Mouse (Mus musculus): ENCODE data around the gene A4gnt. TPM values are rescaled to one million over a fixed set of nuclear protein-coding genes. Genes with fewer than 3 reads are reported as not detected.
"Not testable (repeated sequence)": the region's sequence is repeated elsewhere in the genome, so short reads cannot be mapped to it uniquely, and the experiment has no call there.

Gene A4gnt
- not detected for total RNA-seq (2021)
- long read RNA-seq, experiment 1, result 0 reads
- long read RNA-seq, experiment 2, result 0 reads

DNA sequence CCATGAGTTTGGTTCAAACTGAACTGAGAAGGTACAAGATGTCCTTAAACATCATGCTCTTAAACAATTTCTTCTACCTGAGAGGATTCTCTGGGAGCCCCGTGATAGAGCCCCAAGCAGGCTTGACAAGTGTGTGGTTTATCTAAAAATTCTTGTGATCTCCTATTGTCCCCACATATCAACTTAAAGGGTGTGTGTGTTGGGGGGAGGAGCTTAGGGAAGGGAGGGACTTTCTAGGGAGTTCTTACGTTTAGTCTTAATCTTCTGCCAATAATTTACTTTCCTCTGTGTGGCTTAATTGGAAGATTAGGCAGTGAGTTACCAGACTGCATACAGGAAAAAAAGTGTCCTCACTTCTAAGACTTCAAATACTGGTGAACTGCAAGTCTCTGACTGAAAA lies at the start of gene A4gnt:
Gene A4gnt, plus strand, starts transcription at position 301 of the 400 bp plus-strand sequence.
- no peak for DNase-seq (ENCODE audit: low spot score in 2 of 2)

DNA sequence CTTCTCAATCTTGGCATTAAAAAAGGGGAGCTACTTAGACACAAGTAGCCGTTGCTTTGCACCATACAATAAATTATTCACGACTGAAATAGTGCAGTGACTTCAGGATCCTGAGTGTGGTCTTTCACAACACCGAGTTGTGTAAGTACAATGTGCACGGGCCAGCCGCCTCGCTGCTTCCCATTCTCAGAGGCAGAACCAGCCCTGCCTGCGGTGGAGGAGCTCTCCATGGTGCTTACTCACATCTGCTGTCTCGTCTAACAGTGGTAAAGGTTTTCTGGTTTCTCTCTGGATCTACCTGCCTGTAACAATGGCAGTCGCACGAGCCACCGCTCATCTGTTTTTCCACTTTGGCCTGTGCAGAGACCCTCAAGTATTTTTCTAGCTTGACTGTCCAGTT lies 48.6 kb upstream of the A4gnt start:
- DNase-seq (ENCODE audit: low spot score in 2 of 2), result no peak

DNA sequence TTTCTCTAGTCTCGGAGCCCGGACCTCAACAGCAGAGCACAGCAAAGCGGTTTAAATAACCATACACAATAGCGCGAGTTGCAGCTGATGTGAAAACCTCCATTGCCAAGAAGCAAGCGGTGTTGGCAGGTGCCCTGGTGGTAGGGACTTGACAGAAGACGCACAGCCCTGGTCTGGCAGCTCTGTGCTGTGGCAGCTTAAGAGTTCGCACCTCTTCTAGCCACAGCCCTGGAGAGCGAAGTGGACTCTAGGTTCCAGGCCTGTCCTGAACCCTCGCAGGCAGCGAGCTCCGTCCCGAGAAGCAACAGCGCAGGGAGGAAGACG lies 44.3 kb upstream of the A4gnt start:
- peak in 1 of 2 experiments; percentile 14 for DNase-seq (ENCODE audit: low spot score in 2 of 2)

DNA sequence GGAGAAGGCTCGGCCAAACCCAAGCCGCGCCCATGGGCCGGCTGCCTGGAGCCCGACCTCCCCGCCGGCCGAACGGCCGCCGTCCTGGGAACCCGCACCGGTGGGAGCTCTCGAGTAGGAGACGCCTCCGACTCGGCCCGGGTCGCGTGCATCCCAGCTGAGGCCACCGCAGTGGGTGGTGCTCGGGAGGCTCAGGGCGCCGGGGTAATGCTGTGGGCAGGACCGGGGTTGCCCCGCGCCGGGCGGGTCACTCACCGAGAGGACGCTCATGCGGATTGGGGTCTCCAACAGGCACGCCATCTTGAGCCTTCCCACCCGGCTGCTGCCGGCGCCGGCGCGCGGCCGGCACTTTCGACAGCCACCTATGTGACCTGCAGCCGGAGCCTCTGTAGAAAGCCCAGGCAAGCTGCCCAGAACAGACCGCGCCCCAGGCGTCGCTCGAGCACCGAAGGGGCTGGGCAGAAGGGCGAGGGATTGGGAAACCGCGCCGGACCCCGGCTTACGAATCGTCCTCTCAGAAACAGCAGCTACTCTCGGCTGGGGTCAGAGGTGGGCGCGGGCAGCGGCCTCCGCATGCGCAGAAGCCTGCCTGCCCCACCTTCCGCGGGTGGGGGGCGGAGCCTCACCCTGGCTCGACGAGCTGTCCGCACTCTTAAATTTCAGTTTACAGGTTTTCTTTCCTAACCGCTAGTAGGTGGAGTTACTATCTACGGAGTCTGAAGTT lies 43.8 kb upstream of the A4gnt start, which contains the start of gene Armc8:
Gene Armc8, minus strand, starts transcription at position 553 of the 724 bp plus-strand sequence.
- DNase-seq (ENCODE audit: low spot score in 2 of 2), result peak; percentile 92 to 96

DNA sequence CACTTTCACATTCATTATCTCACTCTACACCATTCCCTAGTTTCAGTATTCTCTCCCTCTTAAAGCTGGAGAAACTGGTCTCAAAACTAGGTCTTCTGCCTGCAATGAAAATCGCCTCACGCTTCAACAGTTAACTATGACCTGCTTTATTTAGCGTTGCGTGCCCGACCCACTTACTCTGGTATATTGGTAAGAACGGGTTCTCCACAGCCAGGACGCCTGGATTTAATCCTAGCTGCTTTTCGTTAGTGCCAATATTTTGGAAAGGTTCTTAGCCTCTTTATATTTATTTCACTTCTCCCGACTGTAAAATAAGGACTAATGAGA lies 43.3 kb upstream of the A4gnt start:
- DNase-seq (ENCODE audit: low spot score in 2 of 2), result no peak

DNA sequence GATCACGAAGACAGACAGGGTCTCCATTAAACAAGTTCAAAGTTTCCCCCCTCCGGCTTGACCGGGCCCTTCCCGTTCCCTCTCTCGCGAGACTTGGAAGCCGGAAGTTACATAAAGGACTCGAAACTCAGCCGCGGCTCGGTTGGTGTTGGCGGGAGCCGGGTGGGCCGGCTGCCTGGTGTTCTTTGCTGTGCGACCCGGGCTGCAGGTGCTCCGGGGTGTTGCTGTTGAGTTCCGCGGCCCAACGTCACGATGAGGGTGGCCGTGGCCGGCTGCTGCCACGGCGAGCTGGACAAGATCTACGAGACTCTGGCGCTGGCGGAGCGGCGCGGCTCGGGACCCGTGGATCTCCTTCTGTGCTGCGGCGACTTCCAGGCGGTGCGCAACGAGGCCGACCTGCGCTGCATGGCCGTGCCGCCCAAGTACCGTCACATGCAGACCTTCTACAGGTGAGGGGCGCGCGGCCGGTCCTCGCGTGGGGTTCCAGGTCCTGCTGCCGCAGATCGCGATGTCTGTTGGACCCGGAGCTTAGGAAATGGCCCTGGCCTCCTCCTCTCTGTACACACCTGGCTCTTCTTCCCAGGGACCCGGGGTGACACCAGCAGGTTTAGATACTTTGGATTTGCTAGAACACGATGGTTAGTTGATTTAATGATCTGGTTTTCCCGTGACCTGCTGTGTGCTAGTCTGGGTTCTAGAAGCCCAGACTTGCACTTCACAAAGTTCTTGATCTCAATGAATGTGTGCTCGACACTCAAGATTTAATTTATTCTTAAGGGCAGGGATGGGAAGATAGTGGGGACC lies 36.4 kb upstream of the A4gnt start, which contains the start of gene Dbr1:
Gene Dbr1, plus strand, starts transcription at position 123 of the 804 bp plus-strand sequence.
- DNase-seq (ENCODE audit: low spot score in 2 of 2), result peak; percentile 88 to 94

DNA sequence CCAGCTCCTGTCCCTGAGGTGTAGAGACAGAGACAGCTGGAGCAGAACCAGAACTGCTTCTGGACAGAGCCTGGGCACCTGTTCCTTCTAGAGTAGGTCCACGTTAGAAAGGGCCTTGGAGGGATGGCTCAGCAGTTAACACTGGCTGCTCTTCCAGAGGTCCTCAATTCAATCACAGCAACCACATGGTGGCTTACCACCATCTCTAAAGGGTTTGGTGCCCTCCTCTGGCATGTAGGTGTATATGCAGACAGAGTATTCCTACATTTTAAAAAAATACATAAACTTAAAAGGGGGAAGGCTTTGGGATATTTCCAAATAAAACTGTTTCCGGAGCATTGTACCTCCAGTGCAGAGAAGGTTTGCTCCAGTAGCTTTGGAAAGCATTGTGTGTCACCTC lies 31.6 kb upstream of the A4gnt start:
- DNase-seq (ENCODE audit: low spot score in 2 of 2), result peak in 1 of 2 experiments; percentile 42

DNA sequence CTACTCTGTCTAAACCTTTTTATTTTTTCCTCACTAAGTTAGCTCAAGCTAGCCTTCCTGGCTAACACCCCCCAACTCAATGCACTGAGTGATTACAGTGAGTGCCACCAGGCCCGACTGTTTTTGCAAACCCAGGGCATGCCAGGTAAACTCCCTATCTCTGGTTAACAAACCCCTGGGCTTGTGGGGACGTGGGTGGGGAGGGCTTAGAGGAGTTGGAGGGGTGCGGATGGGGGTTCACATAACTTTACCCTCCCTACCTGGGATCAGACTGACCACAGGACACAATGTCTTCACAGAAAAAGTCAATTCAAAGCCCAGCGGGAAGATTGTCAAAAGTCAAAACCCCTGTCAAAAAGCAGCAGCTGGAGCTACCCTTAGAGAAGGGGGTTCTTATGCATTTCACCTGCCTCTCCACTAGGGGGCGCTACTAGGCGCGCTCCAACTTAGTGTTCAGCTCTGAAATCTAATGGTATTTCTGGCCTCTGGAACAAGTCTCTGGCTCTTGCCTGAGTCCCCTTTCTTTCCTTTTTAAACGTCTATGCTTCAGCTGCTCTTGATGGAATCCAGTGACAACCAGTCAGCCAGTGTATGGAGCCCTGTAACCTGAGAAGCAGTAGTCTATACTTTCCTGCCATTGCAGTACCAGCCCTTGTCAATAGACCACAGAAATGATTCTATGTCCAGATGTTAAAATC lies 24.6 kb upstream of the A4gnt start:
- DNase-seq (ENCODE audit: low spot score in 2 of 2), result peak; percentile 39 to 42

DNA sequence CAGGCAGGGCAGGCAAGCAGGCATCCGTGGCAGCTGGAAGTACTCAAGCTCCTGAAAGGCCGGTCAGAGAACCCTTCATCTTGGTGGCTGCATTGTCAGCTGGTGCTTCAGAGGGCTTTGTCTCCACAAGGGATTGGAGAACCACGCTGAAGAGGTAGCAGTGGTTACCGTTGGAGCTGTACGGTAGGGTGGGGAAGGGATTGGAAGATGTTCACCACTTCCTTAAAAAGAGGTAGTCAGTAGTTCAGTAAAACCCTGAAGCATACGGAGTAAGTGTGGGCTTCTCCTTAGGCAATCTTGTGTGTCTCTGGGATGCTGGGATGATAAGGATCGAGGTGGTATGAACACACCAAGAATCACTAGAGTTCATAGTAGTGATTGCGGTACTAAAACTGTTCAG lies 21.2 kb upstream of the A4gnt start:
- no peak for DNase-seq (ENCODE audit: low spot score in 2 of 2)

DNA sequence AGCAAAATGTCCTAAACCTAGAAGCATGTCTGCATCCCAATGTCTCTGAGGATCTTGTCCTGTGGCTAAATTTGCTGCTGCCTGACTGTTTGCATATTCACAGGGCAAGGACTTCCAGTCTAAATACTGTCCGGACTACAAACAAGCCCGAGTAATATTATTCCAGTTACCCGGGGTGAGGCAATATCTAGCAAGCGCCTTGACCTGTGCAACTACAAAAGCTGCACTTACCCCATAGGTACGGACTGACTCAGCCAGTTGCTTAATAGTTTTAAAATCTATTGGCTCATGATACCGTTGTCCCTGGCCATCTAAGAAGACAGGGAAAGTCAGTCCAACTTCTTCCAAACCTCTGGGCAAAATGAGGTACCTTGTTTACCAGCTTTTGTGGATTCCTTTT lies 13.2 kb upstream of the A4gnt start:
- DNase-seq (ENCODE audit: low spot score in 2 of 2), result not testable (repeated sequence)

DNA sequence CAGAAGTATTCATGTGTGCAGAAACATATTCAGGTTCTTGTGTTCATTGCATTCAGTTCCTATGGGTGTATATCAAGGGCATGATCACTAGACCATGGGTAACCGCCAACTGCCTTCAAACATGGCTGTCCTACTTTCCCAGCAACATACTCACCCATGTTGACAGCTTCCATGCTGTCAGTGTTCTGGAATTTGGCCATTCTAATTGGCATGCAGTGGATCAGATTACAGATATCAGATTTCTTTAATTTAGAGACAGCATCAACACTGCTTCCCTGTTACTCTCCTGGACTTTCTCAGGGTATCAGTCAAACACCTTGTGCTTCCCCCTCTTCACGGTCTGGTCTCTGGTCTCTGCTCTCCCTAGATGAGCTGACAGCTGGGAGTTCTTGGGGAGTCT lies 8.7 kb upstream of the A4gnt start:
- DNase-seq (ENCODE audit: low spot score in 2 of 2), result no peak

DNA sequence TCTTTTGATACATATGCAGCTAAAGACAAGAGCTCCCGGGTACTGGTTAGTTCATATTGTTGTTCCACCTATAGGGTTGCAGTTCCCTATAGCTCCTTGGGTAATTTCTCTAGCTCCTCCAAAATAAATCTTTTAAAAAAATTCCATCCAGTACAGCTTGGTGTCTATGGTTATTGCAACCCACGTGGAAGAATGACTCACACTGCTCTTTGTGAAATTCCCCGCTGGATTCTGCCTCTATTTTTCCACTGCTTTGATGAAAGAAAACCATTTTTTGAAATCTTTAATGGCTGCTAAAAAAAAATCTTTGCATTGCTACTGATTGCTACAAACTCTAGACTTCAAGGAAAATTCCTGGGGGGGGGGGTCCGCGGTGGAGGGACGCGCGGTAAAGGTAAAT lies 7.4 kb downstream of the A4gnt start:
- no peak for DNase-seq (ENCODE audit: low spot score in 2 of 2)

DNA sequence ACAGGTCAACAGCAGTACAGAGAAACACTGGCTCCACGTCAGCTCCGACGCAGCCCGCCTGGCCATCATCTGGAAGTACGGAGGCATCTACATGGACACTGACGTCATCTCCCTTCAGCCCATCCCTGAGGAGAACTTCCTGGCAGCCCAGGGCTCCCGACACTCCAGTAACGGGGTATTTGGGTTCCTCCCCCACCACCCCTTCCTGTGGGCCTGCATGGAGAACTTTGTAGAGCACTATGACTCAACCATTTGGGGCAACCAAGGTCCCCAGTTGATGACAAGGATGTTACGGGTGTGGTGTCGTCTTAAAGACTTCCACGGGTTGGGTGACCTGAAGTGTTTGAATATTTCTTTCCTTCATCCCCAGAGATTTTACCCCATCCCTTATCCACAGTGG lies 7.9 kb downstream of the A4gnt start:
- no peak for DNase-seq (ENCODE audit: low spot score in 2 of 2)

DNA sequence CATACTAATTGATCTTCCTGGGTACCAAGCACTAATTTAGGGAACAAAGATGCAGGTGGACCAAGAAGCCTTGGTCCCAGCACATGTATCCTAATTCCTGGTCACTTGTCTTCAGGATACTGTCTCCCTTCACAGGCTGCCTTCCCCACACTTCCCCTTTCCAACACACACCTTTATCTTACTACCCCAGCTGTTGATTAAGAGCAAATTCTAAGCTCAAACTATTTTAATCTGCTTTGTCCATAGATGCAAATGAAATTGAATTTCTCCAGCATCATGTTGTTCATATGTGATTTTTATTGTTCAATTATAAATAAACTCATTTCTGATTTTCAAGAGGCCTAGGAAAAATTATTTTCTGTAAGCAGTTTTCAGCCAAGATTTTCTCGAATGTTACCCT lies 9.7 kb downstream of the A4gnt start:
- no peak for DNase-seq (ENCODE audit: low spot score in 2 of 2)

DNA sequence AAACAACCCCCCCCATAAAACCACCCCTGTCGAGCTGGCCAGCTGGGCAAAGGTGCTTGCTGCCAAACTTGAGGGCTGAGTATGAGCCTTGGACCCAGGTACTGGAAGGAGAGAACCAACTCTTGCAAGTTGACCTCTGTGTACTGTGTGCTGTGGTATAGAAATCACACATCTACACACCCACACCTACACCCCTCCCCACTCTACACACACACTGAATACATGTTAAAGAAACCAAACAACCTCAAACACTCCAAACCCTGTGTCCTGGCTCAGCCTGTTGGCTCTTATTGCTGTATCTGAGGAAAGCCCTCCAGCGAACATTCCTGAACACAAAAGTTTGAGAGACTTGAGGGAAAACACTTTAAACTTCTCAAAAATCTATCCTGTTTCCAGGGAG lies 10.7 kb downstream of the A4gnt start:
- DNase-seq (ENCODE audit: low spot score in 2 of 2), result no peak

DNA sequence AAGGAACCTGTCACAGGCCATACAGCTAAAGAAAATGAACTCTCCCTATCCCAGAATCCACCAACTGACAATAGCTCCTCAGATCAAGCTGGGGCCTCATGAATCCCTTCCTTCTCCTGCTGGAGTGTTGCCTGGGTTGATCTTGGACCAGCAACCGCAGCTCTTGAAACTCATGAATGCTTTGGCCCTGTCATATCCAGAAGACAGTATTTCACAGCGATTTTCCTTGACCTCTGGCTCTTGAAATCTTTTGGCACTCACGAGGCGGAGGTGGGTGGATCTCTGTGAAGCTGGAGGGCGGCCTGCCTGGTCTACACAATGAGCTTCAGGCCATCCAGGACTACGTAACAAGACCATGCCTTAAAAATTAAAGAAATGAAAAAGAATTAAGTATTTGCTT lies 11.8 kb downstream of the A4gnt start:
- DNase-seq (ENCODE audit: low spot score in 2 of 2), result no peak

DNA sequence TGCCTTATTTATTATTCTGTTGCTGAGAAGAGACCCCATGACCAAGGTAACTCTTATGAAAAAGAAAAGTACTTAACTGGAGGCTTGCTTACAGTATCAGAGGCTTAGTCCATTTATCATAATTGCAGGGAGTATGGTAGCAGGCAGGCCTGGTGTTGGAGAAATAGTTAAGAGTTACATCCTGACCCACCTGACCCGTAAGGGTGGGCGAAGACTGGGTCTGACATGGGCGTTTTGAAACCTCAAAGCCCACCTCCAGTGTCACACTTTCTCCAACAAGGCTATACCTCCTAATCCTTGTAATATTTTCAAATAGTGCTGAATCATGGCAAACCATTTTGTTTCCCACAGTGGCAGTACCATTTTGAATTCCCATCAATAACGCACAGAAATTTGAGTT lies 16.3 kb downstream of the A4gnt start:
- DNase-seq (ENCODE audit: low spot score in 2 of 2), result no peak

DNA sequence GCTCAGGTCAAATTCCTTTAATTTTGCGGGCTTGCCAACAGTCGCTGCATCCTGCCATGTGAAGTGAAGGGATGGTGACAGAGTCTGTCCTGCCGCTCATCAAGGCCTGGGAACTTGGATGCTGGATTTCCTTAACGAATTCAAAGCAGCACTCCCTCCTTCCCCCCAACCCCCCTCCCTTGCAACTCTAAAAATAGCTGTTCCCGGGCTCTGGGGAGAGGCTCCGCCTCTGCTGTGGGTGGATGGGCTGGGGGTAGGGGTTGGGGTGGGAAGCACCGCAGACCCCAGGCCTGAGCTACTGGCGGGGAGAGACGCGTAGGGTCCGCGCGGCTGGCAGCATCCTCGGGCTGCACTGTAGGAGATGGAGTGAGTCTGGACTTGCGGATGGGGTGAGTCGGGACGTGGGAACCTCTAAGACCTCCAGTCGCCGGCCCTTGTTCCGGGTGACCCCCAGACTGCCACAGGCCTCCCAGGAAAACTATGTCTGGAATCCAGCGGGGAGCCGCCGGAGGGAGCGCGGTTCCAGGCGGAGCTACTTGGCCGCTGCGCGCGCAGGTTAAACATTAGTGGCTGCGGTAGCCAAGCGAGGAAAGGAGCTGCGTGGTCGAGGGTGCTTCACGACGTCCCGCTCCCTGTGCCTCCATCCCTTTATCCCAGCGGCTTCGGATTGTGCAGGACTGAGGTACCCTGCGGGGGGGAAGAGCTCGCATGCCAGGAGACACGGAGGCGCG lies 17.1 kb downstream of the A4gnt start, which contains the start of gene Dzip1l:
Gene Dzip1l, plus strand, starts transcription at position 216 of the 731 bp plus-strand sequence.
- peak; percentile 70 to 77 for DNase-seq (ENCODE audit: low spot score in 2 of 2)

DNA sequence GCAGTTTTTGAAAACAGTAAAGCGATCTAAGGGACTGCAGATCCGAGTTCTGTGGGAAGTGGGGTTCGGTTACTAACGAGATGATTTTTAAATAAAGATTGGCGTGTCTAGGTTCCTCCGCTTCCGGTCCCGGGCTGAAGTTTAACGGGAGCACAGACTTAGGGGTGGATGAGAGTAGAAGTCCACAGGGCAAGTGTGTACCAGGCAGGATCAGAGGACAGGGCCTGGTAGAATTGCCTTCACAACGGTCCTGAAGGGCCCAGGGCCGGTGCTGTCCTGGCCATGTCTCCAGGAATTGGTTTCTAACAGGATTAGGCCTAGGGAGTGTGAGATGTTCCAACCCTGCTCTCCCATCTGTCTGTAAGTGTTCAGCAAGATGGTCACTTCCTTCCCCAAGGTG lies 17.8 kb downstream of the A4gnt start:
- no peak for DNase-seq (ENCODE audit: low spot score in 2 of 2)

DNA sequence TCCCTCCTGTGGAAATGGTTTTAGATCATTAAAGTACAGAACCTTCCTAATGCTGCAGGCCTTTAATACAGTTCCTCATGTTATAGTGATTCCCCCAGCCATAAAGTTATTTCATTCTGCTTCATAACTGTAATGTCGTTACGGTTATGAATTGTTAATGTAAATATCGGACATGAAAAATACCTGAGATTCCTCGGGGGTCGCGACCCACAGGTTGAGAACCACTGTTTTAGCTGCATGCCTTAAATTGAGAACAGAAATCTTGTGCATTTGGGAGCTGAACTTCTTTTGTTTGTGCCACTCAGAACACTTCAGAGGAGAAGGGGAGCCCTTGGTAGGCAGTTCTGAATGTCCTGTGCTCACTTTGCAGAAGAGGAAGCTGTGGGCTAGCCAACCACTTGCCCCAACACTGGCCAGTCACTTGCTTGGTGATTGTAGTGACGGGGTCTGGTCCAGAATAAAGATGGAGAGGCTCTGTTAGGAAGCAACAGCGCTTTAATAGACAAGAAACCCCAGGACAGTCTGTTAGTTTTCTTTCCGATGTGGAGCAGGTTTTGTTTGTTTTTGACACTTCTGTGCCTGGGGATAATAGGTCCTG lies 18.3 kb downstream of the A4gnt start:
- DNase-seq (ENCODE audit: low spot score in 2 of 2), result peak; percentile 21 to 58

DNA sequence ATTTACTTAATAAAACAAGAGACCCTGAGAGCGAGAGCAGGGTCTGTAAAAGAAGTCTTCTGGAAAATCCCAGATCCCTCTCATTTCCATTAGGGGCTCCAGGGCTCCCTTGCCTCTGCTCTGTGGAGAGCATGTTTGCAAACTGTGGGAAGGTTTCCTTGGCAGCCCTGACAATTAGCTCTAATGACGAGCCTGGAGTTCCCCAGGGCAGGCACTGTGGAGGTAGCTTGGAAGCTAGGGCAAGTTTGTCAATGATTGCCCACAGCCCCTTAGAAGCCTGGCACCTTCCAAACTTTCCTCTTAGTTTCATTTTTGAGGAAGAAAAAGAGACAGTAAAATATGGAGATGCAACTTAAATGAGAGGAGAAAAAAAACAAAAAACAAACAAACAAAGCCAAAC lies 19.5 kb downstream of the A4gnt start:
- peak; percentile 14 to 49 for DNase-seq (ENCODE audit: low spot score in 2 of 2)

Data from layer of hippocampus, postnatal 14 days (tissue).